Mouse (Mus musculus): ENCODE results near the gene Tagap. TPM values are rescaled to one million over a fixed set of nuclear protein-coding genes. Genes with fewer than 3 reads are reported as not detected.
A peak's percentile ranks its signal among the peaks of the same experiment; 100 is the strongest.

Tagap gene
- total and polyA plus RNA-seq, 3 experiments = 14.2 to 20.9 (median 16.3) TPM

DNA sequence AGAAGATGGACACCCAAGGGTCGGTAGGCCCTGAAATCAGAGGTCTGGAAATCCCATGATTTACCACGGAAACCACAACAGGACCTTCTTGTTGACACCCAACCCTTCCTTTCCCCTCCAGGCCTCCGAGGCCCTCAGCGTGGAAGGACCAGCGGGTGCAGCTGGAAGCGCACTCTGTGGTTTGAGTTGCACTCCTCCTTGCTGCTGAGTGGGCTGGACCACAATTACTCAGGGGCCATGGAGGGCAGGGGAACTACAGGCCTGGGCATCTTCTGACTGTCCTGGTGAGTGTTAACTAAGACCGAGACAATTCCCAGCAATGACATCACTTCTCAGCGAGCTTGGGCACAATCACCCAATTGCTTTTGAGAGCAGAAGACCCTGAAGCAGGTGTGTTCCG lies 36.8 kb upstream of the Tagap start:
- Histone ChIP-seq H3K4me1 (ENCODE audit: control insufficient read depth in 1 of 2, insufficient read depth in 2 of 2) (peaks cover 14 to 42% of the 10 kb centered on the region in 2 experiments; a peak in 3 of 4 replicates), H3K9ac (ENCODE audit: insufficient read depth, low read depth) (no peak overlapping the region), H3K27ac (ENCODE audit: insufficient read depth, low read depth) (no peak overlapping the region), H3K4me2 (ENCODE audit: insufficient read depth, low read depth, poor library complexity, severe bottlenecking) (peak overlapping the region; percentile 8; the same call in 1 of the 2 replicates), H3K79me2 (replicated peaks; ENCODE audit: control insufficient read depth, extremely low read depth, insufficient read depth, poor library complexity, severe bottlenecking) (no peaks in the 10 kb centered on the region), H3K36me3 (replicated peaks in 1 of 2; ENCODE audit: control insufficient read depth in 1 of 2, insufficient read depth in 1 of 2, low read length in 1 of 2) (no peaks in the 10 kb centered on the region), H3K27me3 (replicated peaks) (no peaks in the 10 kb centered on the region), H3K9me3 (replicated peaks; ENCODE audit: low read length) (no peaks in the 10 kb centered on the region), H3K4me3 (replicated peaks in 1 of 3; ENCODE audit: low read depth in 2 of 3, low read length in 2 of 3, poor library complexity in 1 of 3) (no peak overlapping the region)
- dilution Hi-C loops (cut with MboI; ENCODE audit: extremely low pct_ligation_motif_present, extremely low pct_unique_long_range_greater_than_20kb, low sequenced_read_pairs) = no loop called here
- in situ Hi-C loops (cut with MboI; ENCODE audit: low pct_ligation_motif_present, low pct_unique_long_range_greater_than_20kb, low sequenced_read_pairs) = no loop called here
- DNase-seq (ENCODE audit: extremely low read depth) = peak; percentile 83
- no peak for TF ChIP-seq USF2 (conservative IDR thresholded peaks at IDR 0.05; ENCODE audit: low read depth, low read length)
- TF ChIP-seq PAX5 (IDR thresholded peaks at IDR 0.05; ENCODE audit: low read length) = no peak
- peak; percentile 88 for TF ChIP-seq BHLHE40 (IDR thresholded peaks at IDR 0.05; ENCODE audit: low read depth, low read length)
- no peak for TF ChIP-seq POLR2AphosphoS2 (IDR thresholded peaks at IDR 0.05; ENCODE audit: low read depth, low read length)
- TF ChIP-seq KAT2A (IDR thresholded peaks at IDR 0.05; ENCODE audit: insufficient replicate concordance, low read length) = no peak
- no peak for TF ChIP-seq ELF1 (IDR thresholded peaks at IDR 0.05; ENCODE audit: low read depth, low read length)
- TF ChIP-seq MEF2A (IDR thresholded peaks at IDR 0.05; ENCODE audit: borderline replicate concordance, low read depth, low read length) = peak; percentile 85
- TF ChIP-seq E2F4 (IDR thresholded peaks at IDR 0.05; ENCODE audit: insufficient replicate concordance, low read depth, low read length) = no peak
- TF ChIP-seq ZC3H11A (IDR thresholded peaks at IDR 0.05; ENCODE audit: low read depth, low read length) = no peak
- TF ChIP-seq SIN3A (IDR thresholded peaks at IDR 0.05; ENCODE audit: low read length) = peak; percentile 85
- TF ChIP-seq CTCF (conservative IDR thresholded peaks at IDR 0.05 in 1 of 2, IDR thresholded peaks at IDR 0.05 in 1 of 2; ENCODE audit: low read depth in 2 of 2, low read length in 2 of 2) = no peak
- no peak for TF ChIP-seq MYC (IDR thresholded peaks at IDR 0.05; ENCODE audit: low read depth, low read length)
- no peak for TF ChIP-seq ZMIZ1 (IDR thresholded peaks at IDR 0.05; ENCODE audit: low read depth, low read length)
- TF ChIP-seq NELFE (IDR thresholded peaks at IDR 0.05; ENCODE audit: low read depth, low read length) = no peak
- no peak for TF ChIP-seq GABPA (IDR thresholded peaks at IDR 0.05; ENCODE audit: insufficient replicate concordance, low read depth, low read length)
- peak; percentile 86 for TF ChIP-seq IRF4 (IDR thresholded peaks at IDR 0.05; ENCODE audit: low read depth, low read length)
- TF ChIP-seq EP300 (IDR thresholded peaks at IDR 0.05; ENCODE audit: low read length) = peak; percentile 83; the same call in 1 of the 2 replicates
- TF ChIP-seq MAFK (IDR thresholded peaks at IDR 0.05; ENCODE audit: insufficient replicate concordance, low read length) = peak; percentile 64; the same call in 1 of the 2 replicates
- peak; percentile 57; the same call in 1 of the 2 replicates for TF ChIP-seq CHD2 (IDR thresholded peaks at IDR 0.05; ENCODE audit: low read length)
- TF ChIP-seq MAX (IDR thresholded peaks at IDR 0.05; ENCODE audit: low read length) = 0 out of 2 replicates have a peak, but pooled peaks have one; percentile 60
- TF ChIP-seq TBP (conservative IDR thresholded peaks at IDR 0.05; ENCODE audit: low read depth, low read length) = no peak
- TF ChIP-seq MAZ (IDR thresholded peaks at IDR 0.05; ENCODE audit: low read depth, low read length) = peak; percentile 82; the same call in 1 of the 2 replicates
- peak; percentile 30; the same call in 1 of the 2 replicates for TF ChIP-seq JUN (IDR thresholded peaks at IDR 0.05; ENCODE audit: insufficient read depth, low read depth, low read length)
- no peak for TF ChIP-seq CHD1 (IDR thresholded peaks at IDR 0.05; ENCODE audit: low read depth, low read length)
- no peak; the same call in 1 of the 2 replicates for TF ChIP-seq RAD21 (IDR thresholded peaks at IDR 0.05; ENCODE audit: low read depth, low read length)
- TF ChIP-seq TCF12 (IDR thresholded peaks at IDR 0.05; ENCODE audit: low read depth, low read length) = peak; percentile 94
- TF ChIP-seq ZNF384 (IDR thresholded peaks at IDR 0.05; ENCODE audit: low read depth, low read length) = no peak
- no peak for TF ChIP-seq HCFC1 (IDR thresholded peaks at IDR 0.05; ENCODE audit: low read depth, low read length)
- no peak for TF ChIP-seq SMC3 (IDR thresholded peaks at IDR 0.05; ENCODE audit: low read depth, low read length)
- peak; percentile 41; the same call in 1 of the 2 replicates for TF ChIP-seq JUND (conservative IDR thresholded peaks at IDR 0.05; ENCODE audit: low read depth, low read length)
- TF ChIP-seq USF1 (IDR thresholded peaks at IDR 0.05; ENCODE audit: low read depth, low read length) = no peak
- TF ChIP-seq POLR2A (IDR thresholded peaks at IDR 0.05; ENCODE audit: low read depth, low read length) = no peak
- peak; percentile 88 for TF ChIP-seq RCOR1 (conservative IDR thresholded peaks at IDR 0.05; ENCODE audit: low read depth, low read length)
- TF ChIP-seq NRF1 (IDR thresholded peaks at IDR 0.05; ENCODE audit: low read depth, low read length) = no peak
- TF ChIP-seq ZKSCAN1 (IDR thresholded peaks at IDR 0.05; ENCODE audit: borderline replicate concordance, low read depth, low read length) = no peak
- peak; percentile 52; the same call in 1 of the 2 replicates for TF ChIP-seq MXI1 (IDR thresholded peaks at IDR 0.05; ENCODE audit: low read depth, low read length)
- peak; percentile 93 for TF ChIP-seq ETS1 (conservative IDR thresholded peaks at IDR 0.05; ENCODE audit: low read depth, low read length)
- TF ChIP-seq UBTF (IDR thresholded peaks at IDR 0.05; ENCODE audit: low read depth, low read length) = 0 out of 2 replicates have a peak, but pooled peaks have one; percentile 32
